Mouse (Mus musculus): ENCODE data around the gene Pde1b. TPM values are rescaled to one million over a fixed set of nuclear protein-coding genes. Genes with fewer than 3 reads are reported as not detected.
A peak's percentile ranks its signal among the peaks of the same experiment; 100 is the strongest.

Pde1b gene
- polyA plus RNA-seq, 1 experiment from 2014 or later = 53.7 TPM

GRCm38 (mm10) chr15:103514119-103514518 lies 11.3 kb downstream of the Pde1b start:
- Histone ChIP-seq H3K27ac (no peak overlapping the region), H3K36me3 (no peaks in the 10 kb centered on the region), H3K4me2 (replicated peaks) (peak overlapping the region; percentile 58), H3K27me3 (replicated peaks) (no peaks in the 10 kb centered on the region), H3K4me1 (peaks cover 36% of the 10 kb centered on the region), H3K4me3 (peak overlapping the region; percentile 15; the same call in 1 of the 2 replicates), H3K9ac (peak overlapping the region; percentile 35; the same call in 1 of the 2 replicates), H3K9me3 (no peaks in the 10 kb centered on the region)
- peak; percentile 91 for ATAC-seq (ENCODE audit: low FRiP score, low read depth)
- WGBS = 4% methylated on average over 10 of the region's 10 CpGs

DNA sequence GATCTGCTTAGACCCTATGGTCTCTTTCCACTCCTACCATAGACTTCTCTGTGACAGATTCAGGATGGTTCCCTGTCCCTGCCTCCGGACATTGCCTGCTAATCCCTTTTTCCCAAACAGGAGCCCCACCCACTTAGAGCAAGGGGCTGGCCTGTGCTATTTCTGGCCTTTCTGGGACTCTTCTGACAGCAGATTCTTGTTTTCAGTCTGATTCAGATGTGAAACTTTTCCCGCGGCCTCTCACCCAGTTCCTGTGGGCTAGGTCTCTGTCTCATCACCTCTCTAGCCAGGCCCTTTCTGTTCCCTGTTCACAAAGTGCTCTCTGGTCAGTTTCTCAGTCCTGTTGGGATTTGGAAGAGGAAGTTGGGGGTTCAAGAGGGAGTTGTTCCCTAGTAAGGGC lies 12.1 kb downstream of the Pde1b start:
- peaks cover 40% of the 10 kb centered on the region for H3K4me1 ChIP-seq
- peak overlapping the region; percentile 38; the same call in 1 of the 2 replicates for H3K9ac ChIP-seq
- WGBS = 46% methylated on average over 3 of the region's 3 CpGs
- no peaks in the 10 kb centered on the region for H3K9me3 ChIP-seq
- H3K27ac ChIP-seq = no peak overlapping the region
- ATAC-seq (ENCODE audit: low FRiP score, low read depth) = no peak
- peak overlapping the region; percentile 58 for H3K4me2 ChIP-seq (replicated peaks)
- no peaks in the 10 kb centered on the region for H3K36me3 ChIP-seq
- no peak overlapping the region for H3K4me3 ChIP-seq
- no peaks in the 10 kb centered on the region for H3K27me3 ChIP-seq (replicated peaks)

GRCm38 (mm10) chr15:103518600-103519385 lies 16.0 kb downstream of the Pde1b start:
- Histone ChIP-seq H3K4me2 (replicated peaks) (peak overlapping the region; percentile 38), H3K27ac (peak overlapping the region; percentile 89), H3K9me3 (no peaks in the 10 kb centered on the region), H3K27me3 (replicated peaks) (no peaks in the 10 kb centered on the region), H3K36me3 (peaks cover 10% of the 10 kb centered on the region), H3K4me3 (no peak overlapping the region), H3K9ac (no peak overlapping the region), H3K4me1 (peaks cover 55% of the 10 kb centered on the region)
- peak; percentile 59 for ATAC-seq (ENCODE audit: low FRiP score, low read depth)
- WGBS = 2% methylated on average over 5 of the region's 5 CpGs

GRCm38 (mm10) chr15:103519386-103520378 lies 16.8 kb downstream of the Pde1b start:
- H3K36me3 ChIP-seq = peaks cover 18% of the 10 kb centered on the region
- peak; percentile 81 for ATAC-seq (ENCODE audit: low FRiP score, low read depth)
- H3K4me1 ChIP-seq = peaks cover 52% of the 10 kb centered on the region
- H3K4me3 ChIP-seq = no peak overlapping the region
- H3K9ac ChIP-seq = no peak overlapping the region
- peak overlapping the region; percentile 89 for H3K27ac ChIP-seq
- no peaks in the 10 kb centered on the region for H3K27me3 ChIP-seq (replicated peaks)
- H3K9me3 ChIP-seq = no peaks in the 10 kb centered on the region
- WGBS = 12% methylated on average over 4 of the region's 4 CpGs
- peak overlapping the region; percentile 38 for H3K4me2 ChIP-seq (replicated peaks)

- no peak for ATAC-seq (ENCODE audit: low FRiP score, low read depth)
- H3K9ac ChIP-seq = no peak overlapping the region
- no peak overlapping the region for H3K4me2 ChIP-seq (replicated peaks)
- H3K36me3 ChIP-seq = peaks cover 42% of the 10 kb centered on the region
- H3K4me1 ChIP-seq = peaks cover 40% of the 10 kb centered on the region
- H3K4me3 ChIP-seq = no peak overlapping the region
- WGBS = 63% methylated on average over 3 of the region's 3 CpGs
- H3K27me3 ChIP-seq (replicated peaks) = no peaks in the 10 kb centered on the region
- no peak overlapping the region for H3K27ac ChIP-seq
- no peaks in the 10 kb centered on the region for H3K9me3 ChIP-seq
These were observed 19.7 kb downstream of the Pde1b start for GRCm38 (mm10) chr15:103522458-103523099.

GRCm38 (mm10) chr15:103523156-103523555 lies 20.3 kb downstream of the Pde1b start:
- no peaks in the 10 kb centered on the region for H3K9me3 ChIP-seq
- no peaks in the 10 kb centered on the region for H3K27me3 ChIP-seq (replicated peaks)
- no peak overlapping the region for H3K4me2 ChIP-seq (replicated peaks)
- H3K9ac ChIP-seq = no peak overlapping the region
- ATAC-seq (ENCODE audit: low FRiP score, low read depth) = no peak
- H3K36me3 ChIP-seq = peaks cover 48% of the 10 kb centered on the region
- H3K4me3 ChIP-seq = no peak overlapping the region
- WGBS = 35% methylated on average over 3 of the region's 3 CpGs
- H3K27ac ChIP-seq = no peak overlapping the region
- H3K4me1 ChIP-seq = peaks cover 40% of the 10 kb centered on the region

DNA sequence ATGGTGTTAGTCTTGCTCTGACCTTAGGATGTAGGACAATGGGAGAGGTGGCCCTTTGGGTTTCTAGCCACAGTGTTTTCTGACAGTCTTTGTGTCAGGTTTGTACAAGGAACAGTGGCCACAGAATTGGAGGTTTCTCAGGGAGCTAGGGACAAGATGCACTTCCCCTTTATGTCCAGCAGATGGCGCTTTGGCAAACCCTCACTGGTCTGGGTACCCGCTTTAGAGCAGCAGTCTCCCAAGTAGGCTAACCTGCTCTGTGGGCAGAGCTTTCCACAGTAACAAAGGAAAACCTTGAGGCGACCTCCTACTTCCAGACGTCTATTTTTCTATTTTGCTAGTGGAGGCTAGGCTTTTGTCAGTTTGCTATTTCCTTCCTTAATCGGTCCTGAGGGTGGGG lies 27.5 kb downstream of the Pde1b start:
- Histone ChIP-seq H3K4me3 (no peak overlapping the region), H3K27ac (no peak overlapping the region), H3K27me3 (replicated peaks) (no peaks in the 10 kb centered on the region), H3K9me3 (no peaks in the 10 kb centered on the region), H3K4me1 (0 out of 2 replicates have a peak, but pooled peaks cover 6% of the 10 kb centered on the region), H3K36me3 (peaks cover 26% of the 10 kb centered on the region), H3K9ac (no peak overlapping the region), H3K4me2 (replicated peaks) (no peak overlapping the region)
- peak; percentile 85 for ATAC-seq (ENCODE audit: low FRiP score, low read depth)
- WGBS = 3% methylated on average over 5 of the region's 5 CpGs

DNA sequence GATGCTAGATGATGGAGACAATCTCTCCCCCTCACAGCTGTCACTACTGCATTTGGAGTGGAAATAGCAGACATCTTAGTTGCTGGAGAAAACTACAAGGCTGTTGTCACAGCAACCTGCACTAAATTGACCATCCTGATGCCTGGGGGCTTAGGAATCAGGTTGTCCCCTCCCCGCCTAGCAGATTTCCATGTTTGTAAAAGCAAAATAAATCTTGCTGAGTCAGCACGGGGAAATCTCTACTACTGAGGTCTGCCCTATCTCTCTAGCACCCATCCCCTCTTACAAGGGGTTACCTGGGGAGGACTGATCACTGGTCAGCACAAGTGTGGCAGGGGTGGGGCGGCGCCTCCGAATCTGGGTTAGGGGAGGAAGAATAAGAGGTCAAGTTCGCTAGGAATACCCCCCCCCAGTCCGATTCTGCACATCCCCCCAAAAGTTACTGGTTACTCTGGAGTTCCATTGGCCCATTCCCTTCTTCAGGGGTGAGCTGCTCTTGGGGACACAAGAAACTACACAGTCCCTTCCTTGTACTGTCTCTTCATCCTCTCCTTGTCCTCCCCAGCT lies 31.3 kb downstream of the Pde1b start:
- no peak for ATAC-seq (ENCODE audit: low FRiP score, low read depth)
- Histone ChIP-seq H3K4me3 (no peak overlapping the region), H3K36me3 (no peaks in the 10 kb centered on the region), H3K9me3 (no peaks in the 10 kb centered on the region), H3K27me3 (replicated peaks) (peaks cover 15% of the 10 kb centered on the region; the same call in 1 of the 2 replicates), H3K27ac (no peak overlapping the region), H3K4me1 (peaks cover 14% of the 10 kb centered on the region), H3K9ac (no peak overlapping the region), H3K4me2 (replicated peaks) (no peak overlapping the region)
- 77% methylated on average over 7 of the region's 7 CpGs for WGBS

DNA sequence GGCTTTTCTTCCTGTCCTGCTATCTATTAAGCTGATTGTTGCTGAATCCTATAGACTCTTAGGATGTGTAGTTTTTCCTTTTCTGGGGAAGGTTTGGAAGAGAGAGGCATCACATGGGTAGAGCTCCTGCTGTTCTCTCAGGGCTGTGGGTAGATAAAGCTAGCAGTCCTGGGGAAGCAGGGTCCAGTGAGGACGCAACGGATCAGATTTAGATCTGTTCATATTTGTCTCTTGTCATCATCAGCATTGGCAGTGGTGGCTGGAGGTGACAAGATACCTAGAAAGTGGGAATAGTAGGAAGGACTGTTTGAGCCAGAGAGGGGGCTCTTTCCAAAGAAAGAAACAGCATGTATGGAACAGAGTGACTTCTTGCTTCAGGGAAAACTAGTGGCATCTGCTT lies 32.2 kb downstream of the Pde1b start:
- Histone ChIP-seq H3K27ac (no peak overlapping the region), H3K9ac (no peak overlapping the region), H3K4me2 (replicated peaks) (no peak overlapping the region), H3K9me3 (no peaks in the 10 kb centered on the region), H3K36me3 (no peaks in the 10 kb centered on the region), H3K4me1 (peaks cover 14% of the 10 kb centered on the region), H3K4me3 (no peak overlapping the region), H3K27me3 (replicated peaks) (peaks cover 19% of the 10 kb centered on the region)
- ATAC-seq (ENCODE audit: low FRiP score, low read depth) = no peak
- 80% methylated on average over 2 of the region's 2 CpGs for WGBS

GRCm38 (mm10) chr15:103535786-103536185 lies 33.0 kb downstream of the Pde1b start:
- no peak overlapping the region for H3K9ac ChIP-seq

GRCm38 (mm10) chr15:103536456-103536855 lies 33.6 kb downstream of the Pde1b start:
- Histone ChIP-seq H3K27ac (no peak overlapping the region), H3K4me1 (peaks cover 14% of the 10 kb centered on the region), H3K4me2 (replicated peaks) (peak overlapping the region; percentile 95), H3K9ac (peak overlapping the region; percentile 51), H3K36me3 (no peaks in the 10 kb centered on the region), H3K27me3 (replicated peaks) (peaks cover 19% of the 10 kb centered on the region), H3K9me3 (no peaks in the 10 kb centered on the region), H3K4me3 (peak overlapping the region; percentile 56; the same call in 1 of the 2 replicates)
- no peak for ATAC-seq (ENCODE audit: low FRiP score, low read depth)
- WGBS = 26% methylated on average over 2 of the region's 2 CpGs

More at GRCm38 (mm10) chr15:103535786-103536185, 33.0 kb downstream of the Pde1b start:
- Histone ChIP-seq H3K27me3 (replicated peaks) (peaks cover 19% of the 10 kb centered on the region), H3K4me3 (no peak overlapping the region), H3K9me3 (no peaks in the 10 kb centered on the region), H3K4me1 (peaks cover 14% of the 10 kb centered on the region), H3K4me2 (replicated peaks) (no peak overlapping the region), H3K27ac (no peak overlapping the region), H3K36me3 (no peaks in the 10 kb centered on the region)
- 75% methylated on average over 1 of the region's 1 CpGs for WGBS
- no peak for ATAC-seq (ENCODE audit: low FRiP score, low read depth)

Measured in neural tube, embryonic 12.5 days (tissue).